Mouse (Mus musculus) heart, postnatal 0 days (tissue): Measurements from ENCODE around the gene Zfp157.

Source experiments
- CTCF ChIP-seq: IDR thresholded peaks from 2 replicates; pipeline ENCODE4 v1.5.1; 2016; ENCODE audit warnings: antibody characterized with exemption, control low read depth, low read depth
- EP300 ChIP-seq: IDR thresholded peaks from 2 replicates; pipeline ENCODE4 v1.6.1; 2016; ENCODE audit warnings: antibody characterized with exemption, low read depth

- TF ChIP-seq CTCF (no peak), EP300 (no peak)
Observed at GRCm38 (mm10) chr5:138441286-138442194, at the start of gene Zfp157.
